Comparison of ENCODE assay signal across 12 mouse cellular contexts in the genomic region with DNA sequence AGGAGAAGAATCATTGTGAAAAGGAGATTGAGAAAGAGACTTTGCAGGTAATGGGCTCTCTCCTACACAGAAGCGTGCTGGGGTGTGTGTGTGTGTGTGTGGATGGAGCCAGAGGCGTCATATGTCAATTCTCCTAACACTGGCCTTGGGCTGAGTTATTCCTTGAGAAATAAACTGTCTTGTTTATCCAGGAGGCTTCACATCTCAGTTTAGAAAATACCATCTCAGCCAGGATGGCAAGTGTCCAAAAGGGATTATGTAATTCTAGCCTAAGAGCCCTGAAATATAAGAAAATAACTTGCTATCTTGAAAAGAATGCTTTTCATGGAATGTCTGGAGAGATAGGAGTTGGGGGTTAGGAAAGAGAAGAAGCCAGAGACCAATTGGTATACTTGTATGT.
DNase-seq lines count a peak whose midpoint lies in the region.
"Had no signal": no experiment of that assay in that cellular context is flagged by ENCODE, and none has a peak within 500 bp of the region (broad histone marks: within the 10 kb centered on the region; RNA-seq: fewer than 3 reads in every experiment).

No protein-coding gene starts in this region.

- intact Hi-C loops in left cerebral cortex, postnatal 36 days (cut with DNase I), result no loop called here

- peak; percentile 35 for DNase-seq in cerebellum, adult 8-10 months
- DNase-seq in cerebellum, adult 11-12 months, result no peak
- DNase-seq in left cerebral cortex, adult 9 months (ENCODE audit: low spot score in 2 of 2), result peak; percentile 2 to 28
- DNase-seq in left cerebral cortex, postnatal 36 days (ENCODE audit: low spot score in 2 of 2), result no peak
- peak; percentile 14 for DNase-seq in Muller cell, postnatal 12 days (ENCODE audit: inconsistent ontology term)
- DNase-seq in lung, postnatal 10 days, result peak; percentile 5
- no peak for DNase-seq in thymus, postnatal 4 days
- DNase-seq: gastrocnemius, postnatal 36 days; kidney, adult 2 months; kidney, postnatal 25 days; right cerebral cortex, postnatal 14 days; thymus, adult 2 months had no signal

Comparison
In these comparisons a context has a peak if more than half of its experiments do, and no peak if none do; other contexts are left out.
1. DNase-seq: peak in cerebellum, adult 8-10 months (single experiment), left cerebral cortex, adult 9 months (2 of 2), Muller cell, postnatal 12 days (single experiment) and lung, postnatal 10 days (single experiment); none in cerebellum, adult 11-12 months (single experiment), left cerebral cortex, postnatal 36 days (0 of 2) and thymus, postnatal 4 days (single experiment).